Mouse (Mus musculus): ENCODE measurements around the gene 1700024P04Rik.
"Not testable (repeated sequence)": the region's sequence is repeated elsewhere in the genome, so short reads cannot be mapped to it uniquely, and the experiment has no call there.

The 1700024P04Rik gene

DNA sequence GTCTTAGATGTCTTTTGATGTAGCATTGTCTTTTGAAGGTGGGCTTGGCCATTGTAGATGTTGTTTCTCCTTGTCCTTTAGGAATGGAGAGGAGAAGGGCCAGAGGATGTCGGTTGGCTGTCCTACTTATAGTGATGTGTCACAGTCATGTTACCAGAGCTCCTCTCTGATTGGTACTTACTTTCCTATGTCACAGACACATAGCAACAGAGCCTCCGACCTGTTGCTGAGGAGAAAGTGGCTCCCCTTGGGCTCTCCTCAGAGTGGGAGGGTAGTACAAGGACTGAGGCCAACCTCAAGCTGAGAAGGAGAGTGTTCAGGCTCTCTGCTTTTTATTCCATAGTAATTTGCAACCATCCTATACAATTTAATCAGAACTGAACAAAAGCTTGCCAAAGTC lies at the start of gene 1700024P04Rik:
Gene 1700024P04Rik, minus strand, starts transcription at position 101 of the 400 bp plus-strand sequence.
- DNase-seq (ENCODE audit: extremely low read depth, insufficient read length, low spot score), result no peak

- no peak for DNase-seq (ENCODE audit: extremely low read depth, insufficient read length, low spot score)
Measured at GRCm38 (mm10) chr13:99031223-99032216, 47.2 kb upstream of the 1700024P04Rik start.

DNA sequence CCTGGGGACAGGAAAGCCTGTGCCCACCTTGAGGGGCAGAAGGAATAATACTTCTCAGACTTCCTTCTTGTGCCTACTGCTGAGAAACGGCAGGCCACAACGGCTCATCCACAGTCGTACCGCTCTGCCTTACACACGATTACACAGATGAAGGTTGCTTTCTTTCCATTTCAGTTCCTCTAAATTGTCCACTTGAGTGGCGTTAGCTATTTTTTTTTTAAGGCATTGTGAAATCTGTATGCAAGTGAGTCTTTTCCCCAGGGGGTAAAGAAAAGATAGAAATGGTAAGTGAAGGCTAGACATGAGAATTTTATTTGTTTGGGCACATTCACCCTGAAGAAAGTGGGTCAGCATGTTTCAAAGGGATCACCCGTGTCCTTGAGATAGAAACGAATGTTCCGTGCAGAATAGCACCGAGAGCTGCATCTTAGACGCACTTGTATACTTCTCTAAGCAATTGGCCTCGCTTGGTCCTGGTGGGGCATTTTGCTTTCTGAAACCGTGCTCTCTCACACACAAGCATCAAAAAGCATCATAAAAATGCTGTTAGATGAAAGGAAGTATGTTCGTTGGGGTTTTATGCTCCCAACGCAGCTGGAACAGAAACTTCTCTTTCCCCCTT lies 46.3 kb upstream of the 1700024P04Rik start:
- DNase-seq (ENCODE audit: extremely low read depth, insufficient read length, low spot score), result no peak

DNA sequence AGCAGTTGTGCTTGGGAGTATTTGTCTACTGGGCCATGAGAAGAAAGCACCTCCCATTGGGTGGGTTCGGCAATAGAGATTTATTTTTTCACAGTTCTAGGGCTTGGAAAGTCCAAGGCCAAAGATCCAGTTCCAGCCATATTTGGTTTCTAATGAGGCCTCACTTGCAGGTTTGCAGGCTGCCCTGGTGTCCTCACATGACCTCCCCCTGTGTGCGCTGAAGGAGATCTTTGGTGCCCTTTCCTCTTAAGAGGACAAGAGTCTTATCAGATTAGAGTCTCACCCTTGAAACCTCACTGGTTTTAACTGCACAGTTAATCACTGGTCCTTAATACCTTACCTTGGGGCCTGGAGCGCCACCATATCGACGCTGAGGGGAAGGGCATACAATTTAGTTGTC lies 40.9 kb upstream of the 1700024P04Rik start:
- DNase-seq (ENCODE audit: extremely low read depth, insufficient read length, low spot score), result no peak

DNA sequence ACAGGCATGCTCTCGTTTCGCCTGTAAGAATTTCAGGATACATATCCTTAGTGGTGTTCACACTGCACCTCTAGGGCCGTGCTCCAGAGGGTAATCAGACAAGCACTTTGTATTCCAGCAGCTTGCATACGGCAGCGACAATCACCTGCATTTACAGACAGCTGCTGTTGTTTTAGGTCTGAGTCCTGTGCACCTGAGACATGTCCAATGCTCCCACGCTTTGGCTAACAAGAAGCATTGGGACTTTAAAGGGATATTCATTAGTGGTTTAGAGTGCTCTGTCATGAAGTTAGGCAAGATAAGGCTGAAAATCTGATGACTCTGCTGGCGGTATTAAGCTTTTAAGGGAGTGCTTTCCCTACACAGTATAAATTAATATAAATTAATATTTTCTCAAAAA lies 37.7 kb upstream of the 1700024P04Rik start:
- DNase-seq (ENCODE audit: extremely low read depth, insufficient read length, low spot score), result no peak

DNA sequence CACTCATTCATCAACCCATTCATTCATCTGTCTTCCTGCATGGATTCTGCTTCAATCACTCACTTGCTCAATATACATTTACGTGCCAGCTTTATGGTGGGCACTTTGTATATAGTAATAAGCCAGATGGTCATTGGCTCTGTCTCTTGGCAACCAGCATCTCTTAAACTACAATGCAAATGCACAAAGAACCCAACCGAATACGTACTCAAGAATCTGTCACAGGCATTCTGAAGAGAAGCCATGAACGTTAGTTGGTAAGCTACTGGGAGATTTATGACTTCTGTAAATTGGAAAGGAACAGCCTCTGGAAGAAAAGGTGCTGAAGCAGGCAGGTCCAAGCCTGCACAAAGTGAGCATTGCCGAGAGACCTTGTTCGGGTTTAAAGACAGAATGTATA lies 36.8 kb upstream of the 1700024P04Rik start:
- DNase-seq (ENCODE audit: extremely low read depth, insufficient read length, low spot score), result no peak

- DNase-seq (ENCODE audit: extremely low read depth, insufficient read length, low spot score), result no peak
Measured at GRCm38 (mm10) chr13:99019831-99020669, 35.7 kb upstream of the 1700024P04Rik start.

DNA sequence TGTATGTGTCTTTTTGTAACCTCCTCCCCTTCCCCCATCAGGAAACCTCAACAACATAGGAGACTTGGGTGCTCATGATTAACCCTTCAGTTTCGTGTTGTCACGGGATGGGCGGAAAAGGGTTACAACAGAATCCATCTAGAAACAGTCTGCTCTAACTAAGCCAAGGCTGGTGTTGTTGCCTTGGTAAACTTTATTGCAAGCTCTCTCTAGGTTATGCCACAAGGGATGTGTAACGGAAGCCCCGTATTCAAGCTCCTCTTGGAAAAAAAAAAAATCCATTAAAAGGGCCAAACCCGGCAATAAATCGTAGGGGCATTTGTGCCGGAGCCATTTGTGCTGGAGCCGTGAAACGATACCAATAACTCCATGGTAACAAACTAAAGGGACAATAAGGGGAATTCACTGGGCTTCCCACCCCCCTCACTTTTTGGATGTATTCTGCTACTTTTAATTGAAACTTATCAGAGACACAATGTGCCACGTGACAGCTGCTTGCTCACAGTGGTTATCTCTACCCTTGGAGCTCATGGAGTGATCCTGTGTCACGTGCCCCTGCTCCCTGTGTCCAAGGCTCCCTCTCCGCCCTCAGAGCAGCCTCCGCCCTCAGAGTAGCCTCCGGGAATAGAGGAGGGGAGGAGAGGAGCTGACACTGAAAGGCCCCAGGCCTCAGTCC lies 34.3 kb upstream of the 1700024P04Rik start:
- DNase-seq (ENCODE audit: extremely low read depth, insufficient read length, low spot score), result no peak

- no peak for DNase-seq (ENCODE audit: extremely low read depth, insufficient read length, low spot score)
Measured at GRCm38 (mm10) chr13:99016696-99017095, 32.3 kb upstream of the 1700024P04Rik start.

DNA sequence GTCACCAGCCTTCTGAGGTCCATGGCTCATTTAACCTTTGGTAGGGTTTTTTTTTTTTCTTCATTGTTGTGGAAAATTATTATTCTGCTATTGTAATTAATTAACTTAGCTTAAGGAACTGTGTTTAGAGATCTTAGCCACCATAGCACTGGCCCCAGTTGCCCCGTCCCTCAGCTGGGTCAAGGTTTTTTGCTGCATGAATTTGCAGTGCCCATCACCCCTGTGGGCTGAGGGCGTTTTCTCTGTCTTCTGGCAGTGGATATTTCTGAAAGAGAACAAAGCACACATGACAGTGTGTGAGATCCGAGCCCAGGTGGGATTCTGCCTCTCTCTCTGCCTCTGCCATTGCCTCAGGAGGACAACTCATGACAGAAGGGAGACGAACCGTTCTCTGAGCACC lies 28.5 kb upstream of the 1700024P04Rik start:
- DNase-seq (ENCODE audit: extremely low read depth, insufficient read length, low spot score), result no peak

- no peak for DNase-seq (ENCODE audit: extremely low read depth, insufficient read length, low spot score)
Measured at GRCm38 (mm10) chr13:99008013-99008412, 23.6 kb upstream of the 1700024P04Rik start.

- no peak for DNase-seq (ENCODE audit: extremely low read depth, insufficient read length, low spot score)
Measured at GRCm38 (mm10) chr13:99006389-99007099, 22.2 kb upstream of the 1700024P04Rik start.

GRCm38 (mm10) chr13:99001652-99002051 lies 17.3 kb upstream of the 1700024P04Rik start:
- DNase-seq (ENCODE audit: extremely low read depth, insufficient read length, low spot score), result not testable (repeated sequence)

DNA sequence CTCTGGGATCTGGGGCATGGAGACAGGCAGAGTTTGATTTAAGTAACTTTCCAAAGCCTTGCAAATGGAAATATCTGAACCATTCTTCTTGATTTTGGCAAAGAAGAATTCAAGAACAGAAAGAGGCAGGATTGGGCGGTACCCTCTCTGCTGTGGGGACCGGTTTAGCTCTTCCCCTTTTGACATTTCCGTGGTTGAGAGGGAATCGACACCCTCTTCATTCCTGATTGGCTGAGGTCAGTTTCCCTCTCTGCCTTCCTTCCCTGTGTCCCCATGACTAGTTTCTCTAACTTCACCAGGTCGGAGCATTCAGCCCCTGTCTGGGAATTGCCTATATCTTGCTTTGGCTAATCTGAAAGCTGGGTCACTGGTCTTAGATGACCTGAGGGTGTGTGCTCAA lies 12.7 kb upstream of the 1700024P04Rik start:
- no peak for DNase-seq (ENCODE audit: extremely low read depth, insufficient read length, low spot score)

GRCm38 (mm10) chr13:98977070-98977785 lies 7.1 kb downstream of the 1700024P04Rik start:
- DNase-seq (ENCODE audit: extremely low read depth, insufficient read length, low spot score), result no peak

GRCm38 (mm10) chr13:98976022-98976421 lies 8.3 kb downstream of the 1700024P04Rik start:
- DNase-seq (ENCODE audit: extremely low read depth, insufficient read length, low spot score), result not testable (repeated sequence)

DNA sequence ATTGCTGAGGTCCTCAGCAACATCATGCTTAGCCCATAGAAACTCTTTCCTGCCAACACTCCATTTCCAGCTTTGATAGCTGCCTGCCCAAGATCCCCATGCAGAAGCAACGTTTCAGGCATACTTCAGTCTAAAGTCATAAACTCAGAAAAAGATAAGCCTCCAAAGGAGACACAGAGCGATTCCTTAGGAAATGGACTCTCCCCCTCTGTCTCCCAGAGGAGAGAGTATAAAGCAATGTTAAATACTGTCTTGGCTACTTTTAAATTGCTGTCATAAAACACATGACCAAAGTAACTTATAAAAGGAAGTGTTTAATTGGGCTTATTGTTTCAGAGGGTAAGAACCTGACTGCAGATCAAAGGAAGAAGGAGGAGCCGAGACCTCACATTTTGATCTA lies 12.3 kb downstream of the 1700024P04Rik start:
- DNase-seq (ENCODE audit: extremely low read depth, insufficient read length, low spot score), result no peak

DNA sequence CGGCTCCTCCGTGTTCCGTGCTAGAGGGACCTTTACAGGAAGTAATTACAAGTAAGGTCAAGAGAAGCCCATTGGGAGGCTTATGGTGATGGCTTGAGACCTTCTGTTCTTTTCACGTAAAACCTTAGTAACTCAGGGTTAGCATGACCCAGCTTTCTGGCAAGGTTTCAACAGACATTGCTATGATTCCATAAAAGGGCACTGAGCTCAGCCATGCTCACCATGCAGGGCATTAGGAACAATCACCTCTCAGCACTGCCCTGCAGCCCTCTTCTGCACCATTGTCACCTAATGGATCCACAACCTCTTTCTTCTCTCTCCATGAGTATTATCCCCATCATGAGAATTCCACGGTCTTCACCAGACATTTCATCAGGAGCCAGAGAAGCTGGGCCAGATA lies 12.7 kb downstream of the 1700024P04Rik start:
- DNase-seq (ENCODE audit: extremely low read depth, insufficient read length, low spot score), result no peak

DNA sequence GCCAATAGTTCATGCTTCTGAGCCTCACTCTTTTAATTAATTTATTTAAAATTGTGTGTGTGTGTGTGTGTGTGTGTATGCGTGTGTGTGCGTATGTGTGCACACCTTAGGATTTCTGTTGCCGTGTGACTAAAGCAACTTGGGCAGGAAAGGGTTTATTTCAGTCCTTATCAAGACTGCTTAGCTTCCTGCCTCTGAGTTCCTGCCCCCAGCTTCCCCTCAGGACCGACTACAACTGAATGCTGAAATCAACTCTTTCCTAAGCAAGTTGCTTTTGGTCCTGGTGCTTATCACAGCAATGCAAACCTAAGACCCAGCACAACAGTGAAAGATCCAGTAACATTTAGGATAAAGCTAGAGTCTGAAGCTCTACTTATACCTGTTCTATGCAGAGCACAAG lies 15.8 kb downstream of the 1700024P04Rik start:
- no peak for DNase-seq (ENCODE audit: extremely low read depth, insufficient read length, low spot score)

Data from 3134 (cell line).